Mouse (Mus musculus) testis, postnatal 10 days (tissue): ENCODE measurements at regions not wholly inside any gene's neighbourhood (a gene's known extent, or its start where the extent isn't known, plus 50 kb on each side); places are given as distances from the start of the nearest gene placed in this dataset.

Source experiments
- DNase-seq: peaks from one replicate; pipeline ENCODE4 v3.0.0; 2021; ENCODE audit warnings: low spot score

DNA sequence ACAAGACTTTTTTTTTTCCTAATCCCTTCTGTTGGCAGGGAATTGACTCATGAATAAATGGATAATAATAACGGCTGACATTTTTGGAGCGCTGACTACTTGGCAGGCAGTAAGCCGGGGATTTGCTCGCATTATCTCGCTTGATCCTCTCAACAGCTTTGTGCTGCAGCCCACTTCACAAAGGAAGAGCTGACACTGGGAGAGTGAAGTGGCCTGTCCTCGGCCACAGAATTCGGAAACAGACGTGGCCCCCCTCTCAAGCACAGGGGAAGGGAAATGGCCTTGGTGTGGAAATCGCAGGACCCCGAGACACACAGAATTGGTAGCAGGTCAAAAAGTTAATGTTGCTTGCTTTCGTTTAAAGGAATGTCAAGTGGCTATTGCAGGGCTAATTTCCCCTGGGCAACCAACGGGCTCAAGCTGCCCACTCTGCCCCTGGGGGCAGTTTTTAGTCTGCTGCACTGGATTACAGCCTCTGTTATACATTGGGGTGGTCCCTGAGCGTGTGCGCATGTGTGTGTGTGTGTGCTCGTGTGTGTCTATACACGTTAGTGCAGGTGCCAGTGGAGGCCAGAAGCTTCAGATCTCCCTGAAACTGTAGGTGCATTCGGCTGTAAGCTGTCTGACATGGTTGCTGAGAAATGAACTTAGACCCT, 483.1 kb downstream of the Plcl1 start:
- no peak for DNase-seq

DNA sequence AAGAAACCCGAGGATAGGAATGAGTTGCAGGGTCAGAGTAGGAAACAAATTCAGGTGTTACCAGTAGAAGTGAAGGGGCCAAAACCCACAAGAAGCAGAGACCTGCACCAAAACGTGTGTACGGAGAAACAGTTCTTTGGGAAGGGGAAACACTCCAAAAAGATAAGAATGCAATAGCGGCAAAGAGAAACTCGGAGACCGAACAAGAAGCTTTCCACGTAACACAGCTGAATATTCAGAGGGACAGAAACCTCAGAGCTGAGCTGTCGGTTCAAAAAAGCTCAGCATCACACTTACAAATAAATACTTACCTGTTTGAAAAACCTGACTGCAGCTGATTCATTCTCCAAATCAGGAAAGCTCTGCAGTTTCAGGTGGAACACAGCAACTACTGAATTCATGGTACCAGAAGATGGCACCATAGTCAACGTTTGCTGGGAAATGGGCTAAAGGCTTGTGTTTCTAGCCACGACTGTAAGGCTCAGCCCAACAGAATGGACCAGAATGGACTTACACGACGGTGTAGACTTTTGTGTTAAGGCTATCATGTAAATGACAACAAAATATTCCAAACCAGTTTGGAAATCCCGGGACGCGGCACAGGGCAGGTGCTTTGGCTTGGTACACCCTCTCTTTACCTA, 484.9 kb downstream of the Plcl1 start:
- DNase-seq, result no peak

DNA sequence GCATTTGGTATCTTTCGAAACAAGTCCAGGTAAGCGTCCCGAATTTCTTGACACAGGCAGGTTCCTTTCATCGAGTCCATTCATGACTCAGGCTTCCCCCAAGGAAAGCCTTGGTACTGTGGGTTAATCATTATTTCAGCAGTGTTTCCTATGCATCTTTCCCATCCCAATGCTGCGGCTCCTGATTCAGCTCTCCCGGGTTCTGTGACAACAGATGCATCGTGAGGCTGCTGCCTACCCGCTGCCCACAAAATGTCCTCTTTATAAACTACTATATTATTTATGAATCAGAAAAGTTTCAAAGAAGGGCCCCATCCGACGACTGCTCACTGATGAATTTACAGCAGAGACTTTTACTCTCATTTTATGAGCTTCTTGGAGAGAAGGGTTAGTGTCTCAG, 486.2 kb downstream of the Plcl1 start:
- no peak for DNase-seq

DNA sequence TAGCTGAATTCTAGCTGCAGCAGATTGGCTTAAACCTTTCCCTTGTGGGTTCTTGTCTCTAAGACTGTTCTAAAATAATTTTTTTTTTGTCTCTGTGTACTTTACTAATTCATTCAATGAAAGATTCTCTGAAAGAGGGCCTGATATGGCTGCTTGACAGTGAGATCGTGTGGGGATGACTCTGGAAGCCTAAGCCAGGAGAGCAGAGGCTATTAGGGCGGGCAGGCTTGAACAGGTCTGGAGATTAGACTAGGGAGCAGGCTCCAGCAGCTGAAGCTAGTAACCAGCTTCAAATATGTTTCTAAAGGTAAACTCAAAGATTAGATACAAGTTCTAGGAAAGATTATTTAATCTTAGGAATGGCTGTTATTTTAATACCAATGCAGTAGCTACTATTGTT, 491.9 kb downstream of the Plcl1 start:
- DNase-seq, result no peak

DNA sequence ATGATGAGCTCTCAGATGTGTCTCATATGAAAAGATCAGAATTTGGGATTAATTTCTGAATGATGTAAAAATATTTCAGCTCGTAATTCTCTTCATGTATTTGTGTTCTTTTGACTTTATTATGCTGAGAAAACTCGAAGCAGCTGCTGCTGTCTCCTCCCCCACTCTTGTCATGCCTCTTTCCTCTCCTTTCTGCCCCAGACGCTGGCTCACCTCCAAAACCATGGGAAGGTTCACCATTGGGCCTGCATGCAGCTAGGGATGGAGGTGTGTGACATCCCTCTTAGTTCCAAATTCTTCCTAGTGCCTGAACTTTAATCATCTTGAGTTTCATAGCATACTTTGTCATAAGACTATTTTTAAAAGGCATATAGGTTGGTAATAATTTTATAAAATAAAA, 492.3 kb downstream of the Plcl1 start:
- no peak for DNase-seq

DNA sequence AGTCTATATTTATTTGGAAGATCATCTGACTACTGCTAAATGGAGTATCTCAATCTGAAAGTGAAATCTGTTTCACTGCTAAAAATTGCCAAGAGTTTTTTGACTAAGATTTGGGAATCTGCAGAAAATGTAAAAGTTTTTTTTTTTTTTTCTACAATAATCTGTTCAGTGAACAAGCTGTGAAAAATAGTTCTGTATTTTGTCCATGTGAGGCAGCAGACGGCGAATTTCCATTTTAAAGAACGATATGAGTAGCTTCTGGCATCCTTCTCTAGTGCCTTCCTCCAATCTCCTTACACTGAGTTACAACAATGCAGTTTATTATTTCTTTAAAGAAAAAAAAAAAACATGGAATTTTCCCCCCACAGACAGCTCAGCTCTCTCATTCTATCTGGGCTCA, 494.3 kb downstream of the Plcl1 start:
- no peak for DNase-seq

DNA sequence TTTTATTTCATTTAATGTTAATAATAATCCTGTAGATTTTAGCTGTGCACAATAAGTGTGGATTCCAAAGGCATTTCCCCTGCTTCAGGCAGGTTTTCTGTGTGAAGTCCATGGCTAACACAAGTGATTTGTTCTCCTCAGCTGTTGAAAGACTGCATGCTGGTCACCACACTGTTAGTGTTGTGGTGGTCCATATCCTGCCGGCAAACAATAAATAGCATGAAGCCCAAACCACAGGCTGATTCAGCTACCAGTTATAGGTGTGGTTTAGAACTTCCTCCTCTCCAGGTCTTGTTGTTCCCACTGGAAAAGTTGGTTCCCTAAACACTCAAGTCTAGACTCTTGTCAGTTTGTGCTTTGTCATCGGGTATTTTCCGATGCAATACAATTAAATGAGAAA, 497.5 kb downstream of the Plcl1 start:
- no peak for DNase-seq

DNA sequence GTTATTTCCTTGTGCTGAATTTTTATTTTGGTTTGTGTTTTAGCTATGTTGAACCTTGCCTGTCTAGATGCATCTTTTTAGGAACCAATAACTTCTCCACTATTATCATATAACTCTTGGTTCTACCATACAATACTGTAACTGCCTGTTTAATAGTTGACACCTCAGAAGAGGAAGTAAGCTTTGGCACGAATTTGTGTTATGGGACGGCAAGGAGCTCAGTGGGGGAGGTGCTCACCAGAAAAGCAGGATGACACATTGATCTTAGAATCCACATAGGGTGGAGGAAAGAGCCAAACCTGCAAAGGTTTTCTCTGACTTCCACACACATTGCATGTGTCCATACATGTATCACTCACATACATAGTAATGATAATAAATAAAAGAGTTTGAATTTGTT, 498.9 kb downstream of the Plcl1 start:
- DNase-seq, result no peak

DNA sequence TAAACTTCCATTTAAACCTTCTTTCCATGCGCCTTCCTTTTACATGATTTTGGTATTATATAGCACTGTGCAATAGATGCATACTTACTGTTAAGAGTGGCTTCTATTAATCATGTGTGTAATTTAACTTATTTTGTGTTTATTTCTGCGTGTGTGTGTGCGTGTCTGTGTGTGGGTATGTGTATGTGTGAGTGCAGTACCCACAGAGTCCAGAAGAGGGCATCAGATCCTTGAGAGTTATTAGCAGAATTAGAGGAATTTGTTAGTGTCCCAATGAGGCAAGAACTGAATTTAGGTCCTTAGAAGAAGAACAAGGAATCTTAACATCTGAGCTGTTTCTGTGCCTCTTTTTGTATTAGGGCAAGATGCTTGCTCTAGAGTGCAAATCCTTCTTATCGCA, 499.5 kb downstream of the Plcl1 start:
- no peak for DNase-seq

DNA sequence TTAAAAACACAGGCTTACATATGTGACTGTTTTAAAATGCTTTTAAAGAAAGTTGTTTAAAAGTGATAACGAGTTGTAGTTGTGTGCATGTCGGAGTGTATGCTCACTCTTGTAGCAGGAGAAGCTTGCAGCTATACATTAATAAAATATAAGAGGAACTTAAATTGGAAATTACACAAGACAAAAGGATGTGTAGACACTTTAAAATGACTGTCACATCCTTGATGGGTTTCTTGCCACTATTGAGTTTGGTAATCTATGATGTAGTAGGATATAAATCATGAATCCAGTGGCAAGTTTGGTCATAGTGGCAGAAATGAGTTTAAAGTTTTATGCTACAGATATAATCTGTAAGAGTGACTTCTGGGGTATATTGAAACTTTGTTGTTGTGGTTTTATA, 504.3 kb downstream of the Plcl1 start:
- DNase-seq, result no peak

DNA sequence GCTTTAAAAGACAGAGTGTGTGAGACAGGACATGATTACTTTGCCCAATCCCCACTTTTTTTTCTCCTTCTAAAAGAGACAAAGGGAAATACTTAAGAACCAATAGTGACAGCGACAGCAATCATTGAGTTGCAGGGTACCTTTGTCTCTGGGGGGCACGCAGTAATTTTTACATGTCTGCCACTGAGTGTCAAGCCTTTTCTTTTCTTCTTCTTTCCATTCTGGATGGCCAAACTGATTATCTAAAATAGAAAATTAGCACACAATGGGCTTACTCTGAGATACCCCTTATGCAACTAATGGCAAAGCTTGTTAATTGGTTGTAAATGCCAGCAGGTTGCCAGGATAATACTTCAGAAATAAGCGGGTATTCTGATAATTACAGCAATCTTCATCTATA, 508.6 kb downstream of the Plcl1 start:
- DNase-seq, result no peak

DNA sequence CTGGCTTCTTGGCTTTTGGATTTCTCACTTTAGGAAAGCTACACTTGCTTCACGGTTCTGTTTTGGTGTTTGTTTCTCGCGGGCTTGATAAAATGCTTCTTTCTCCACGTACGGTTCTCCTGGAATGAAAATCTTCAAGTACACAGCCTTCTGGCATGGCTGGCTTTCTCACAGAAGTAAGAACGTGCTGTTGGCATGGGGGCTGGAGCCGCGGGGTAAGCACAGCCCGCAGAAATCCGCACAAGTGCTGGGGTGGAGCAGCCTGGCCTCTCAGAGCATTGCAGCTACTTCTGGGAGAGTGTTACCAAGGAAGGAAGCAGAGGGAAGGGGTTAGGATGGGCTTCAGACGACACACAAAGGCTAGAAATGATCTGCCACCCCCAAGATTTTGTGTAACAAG, 510.2 kb downstream of the Plcl1 start:
- DNase-seq, result no peak

DNA sequence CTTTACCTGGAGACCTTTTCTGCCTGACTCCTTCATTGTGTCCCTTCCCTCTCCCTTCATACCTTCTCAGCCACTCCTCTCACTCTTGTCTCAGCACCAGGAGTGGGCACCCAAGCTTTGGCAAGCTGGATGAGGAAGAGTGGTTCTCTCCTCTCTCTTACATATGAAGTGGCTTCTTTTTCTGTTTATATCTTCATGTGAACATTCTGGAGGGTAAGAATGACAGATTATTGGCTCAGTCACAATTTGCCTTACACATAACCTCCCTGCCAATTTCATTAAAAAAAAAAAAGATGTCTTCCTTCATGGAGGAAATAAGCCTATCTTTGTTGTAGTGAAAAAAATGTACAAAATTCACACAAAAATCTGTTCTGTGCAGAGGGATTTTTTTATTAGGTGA, 513.8 kb downstream of the Plcl1 start:
- no peak for DNase-seq

DNA sequence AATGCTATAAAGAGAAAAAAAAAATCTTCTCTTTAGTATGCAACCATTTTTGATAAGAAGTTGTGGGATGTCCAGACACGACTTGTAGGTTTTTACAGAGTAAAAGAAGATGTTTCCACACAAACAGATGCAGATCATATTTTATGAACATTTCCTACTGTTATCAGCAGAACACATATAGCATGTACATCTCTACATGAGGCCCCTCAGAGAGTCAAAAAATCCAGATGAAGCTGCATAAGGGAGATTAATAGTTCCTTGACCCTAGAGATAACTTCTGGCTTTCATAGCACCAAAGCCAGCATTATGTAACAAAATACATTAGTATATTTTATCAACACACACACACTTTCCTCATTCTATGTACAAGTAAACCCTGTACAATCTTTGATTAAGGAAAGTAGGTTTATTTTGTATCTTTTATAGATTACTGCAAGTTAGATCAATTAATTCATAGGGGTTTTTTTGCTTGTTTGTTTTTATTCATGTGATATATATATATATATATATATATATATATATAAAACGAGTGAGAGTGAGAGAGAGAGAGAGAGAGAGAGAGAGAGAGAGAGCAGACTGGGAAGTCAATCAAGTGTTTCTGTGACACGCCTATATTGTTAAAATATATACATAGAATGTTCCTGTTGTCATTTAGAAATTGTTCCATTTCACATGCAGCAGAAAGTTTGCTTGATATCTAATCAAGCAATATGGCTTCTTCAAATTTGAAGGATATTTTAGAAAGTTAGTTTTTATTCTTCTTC, 541.2 kb downstream of the Plcl1 start:
- DNase-seq, result no peak

DNA sequence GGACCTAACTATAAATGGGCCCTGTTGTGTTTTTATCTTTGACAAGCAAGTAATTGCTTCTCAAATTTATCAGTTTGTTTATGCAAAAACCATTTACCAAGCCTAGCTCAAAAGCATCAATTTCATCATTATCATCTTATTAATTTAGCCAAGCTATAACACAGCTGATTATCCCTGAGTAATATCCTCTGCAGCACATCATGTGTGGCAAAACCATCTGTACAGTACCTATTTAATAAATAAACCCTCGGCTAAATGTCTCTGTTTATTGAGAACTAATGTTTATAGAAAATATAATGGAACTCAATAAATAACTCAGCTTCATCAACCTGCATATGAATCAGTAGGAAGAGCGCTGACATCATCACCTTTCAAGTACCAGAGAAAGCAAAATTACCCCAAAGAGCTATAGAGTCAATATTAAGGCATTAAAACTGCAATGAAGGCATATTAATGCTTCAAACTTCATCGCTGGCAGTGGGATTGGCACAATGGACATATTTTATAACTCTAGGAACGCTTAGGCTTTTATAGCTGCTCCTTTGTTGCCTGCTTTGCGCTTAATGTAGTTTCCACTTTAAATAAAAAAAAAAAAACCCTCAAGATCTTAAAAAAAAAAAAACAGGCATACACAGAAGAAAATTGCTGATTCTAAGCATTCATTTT, 542.0 kb downstream of the Plcl1 start:
- no peak for DNase-seq

DNA sequence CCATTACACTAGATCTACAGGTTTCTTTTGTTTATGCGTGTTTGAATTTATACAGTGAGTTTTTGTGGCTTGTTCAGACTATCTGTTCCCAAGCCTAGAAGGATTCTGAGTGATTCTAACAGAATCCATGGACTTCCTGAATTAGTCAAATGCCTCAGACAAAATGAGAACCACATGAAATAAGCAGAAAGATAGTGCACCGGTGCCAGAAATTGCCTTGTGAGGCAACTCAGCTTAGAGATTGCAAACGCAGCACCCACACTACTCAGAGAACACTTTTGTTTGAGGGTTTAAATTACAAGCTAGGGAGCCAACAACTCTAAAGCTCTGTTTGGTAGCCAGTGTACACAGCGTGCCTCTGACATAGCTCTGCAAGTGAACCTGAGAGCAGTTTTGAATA, 543.9 kb downstream of the Plcl1 start:
- no peak for DNase-seq

DNA sequence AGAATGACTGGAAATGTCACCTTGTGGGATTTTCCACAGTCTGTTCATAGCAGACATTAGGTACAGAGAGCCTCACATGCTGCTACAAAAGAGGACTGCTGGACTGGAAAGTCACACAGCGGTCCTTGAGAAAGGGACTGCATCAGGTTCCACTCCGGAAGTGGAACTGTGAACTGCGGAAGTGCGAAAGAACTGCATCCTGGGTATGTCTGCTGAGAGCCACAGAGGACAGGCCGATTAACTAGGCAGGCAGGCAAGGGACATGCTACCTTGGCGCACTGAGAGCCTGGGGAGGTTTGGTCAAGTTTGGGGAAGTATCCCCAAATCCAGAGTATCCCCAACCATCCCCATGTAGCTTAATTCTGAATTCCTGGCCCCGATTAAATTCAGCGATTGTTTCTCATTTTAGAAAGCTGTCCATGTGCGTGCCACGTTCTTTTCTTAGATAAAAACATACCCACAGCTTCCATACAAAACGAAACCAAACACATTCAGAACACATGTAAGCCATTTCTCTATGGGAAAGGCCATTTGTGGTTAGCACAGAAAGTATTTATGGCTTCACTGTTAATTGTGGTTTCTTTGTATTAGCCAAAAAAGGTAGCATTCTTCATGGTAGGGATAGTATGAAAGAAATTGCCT, 552.2 kb downstream of the Plcl1 start:
- DNase-seq, result no peak

DNA sequence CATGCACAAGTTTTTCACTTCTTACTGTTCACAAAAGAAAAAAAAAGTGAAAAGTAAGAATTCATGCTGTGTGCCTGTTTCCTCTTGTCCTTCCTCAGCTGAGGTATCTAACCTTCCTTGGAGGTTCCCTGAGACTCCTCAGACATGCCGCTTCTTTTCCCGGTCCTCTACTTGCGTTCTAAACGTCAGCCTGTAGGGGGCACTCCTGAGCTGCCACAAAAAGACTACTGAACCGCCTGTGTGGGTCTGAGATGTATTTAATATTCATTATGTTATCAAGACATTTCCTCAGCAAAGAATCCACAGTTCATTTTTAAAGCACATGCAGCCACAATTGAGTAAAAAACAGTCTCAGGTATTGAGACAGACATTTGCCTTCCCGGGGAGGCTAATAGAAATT, 554.6 kb downstream of the Plcl1 start:
- peak; percentile 78 for DNase-seq

DNA sequence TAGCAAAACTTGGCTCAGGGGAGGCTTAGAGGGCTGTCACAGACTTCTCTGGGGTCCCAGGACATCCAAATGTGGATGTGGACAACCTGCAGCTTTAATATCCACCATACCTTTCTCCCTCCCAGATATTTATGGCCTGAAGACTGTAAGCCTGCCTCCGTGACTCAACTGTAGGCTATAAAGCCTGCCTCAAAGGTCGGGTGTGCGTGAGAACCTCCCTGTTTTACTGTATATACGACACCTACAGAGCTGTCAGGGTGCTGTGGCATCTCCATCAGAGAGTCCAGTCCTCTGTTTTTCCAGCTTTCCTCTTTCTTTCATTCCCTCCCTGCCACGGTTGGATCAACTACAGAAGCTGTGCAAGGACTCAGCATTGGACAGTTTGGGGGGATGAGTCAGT, 558.1 kb downstream of the Plcl1 start:
- no peak for DNase-seq

DNA sequence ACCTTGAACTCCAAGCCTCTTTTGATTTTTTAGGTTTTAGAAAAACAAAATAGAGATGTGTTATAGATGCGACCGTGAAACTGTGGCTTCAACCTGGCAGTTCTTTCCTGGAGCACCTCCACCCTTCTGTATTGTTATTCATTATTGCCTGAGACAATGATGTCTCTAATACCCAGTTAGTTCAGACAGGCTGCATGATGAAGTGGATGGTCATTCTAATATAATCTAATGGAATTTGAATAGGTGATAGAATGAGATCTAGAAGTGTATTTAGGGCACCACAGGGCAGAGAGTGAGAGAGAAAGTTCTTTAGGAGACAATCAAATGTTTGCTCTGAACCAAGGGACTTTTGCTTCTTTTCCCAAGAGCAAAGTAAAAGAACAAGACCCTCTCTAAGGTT, 560.6 kb downstream of the Plcl1 start:
- no peak for DNase-seq

DNA sequence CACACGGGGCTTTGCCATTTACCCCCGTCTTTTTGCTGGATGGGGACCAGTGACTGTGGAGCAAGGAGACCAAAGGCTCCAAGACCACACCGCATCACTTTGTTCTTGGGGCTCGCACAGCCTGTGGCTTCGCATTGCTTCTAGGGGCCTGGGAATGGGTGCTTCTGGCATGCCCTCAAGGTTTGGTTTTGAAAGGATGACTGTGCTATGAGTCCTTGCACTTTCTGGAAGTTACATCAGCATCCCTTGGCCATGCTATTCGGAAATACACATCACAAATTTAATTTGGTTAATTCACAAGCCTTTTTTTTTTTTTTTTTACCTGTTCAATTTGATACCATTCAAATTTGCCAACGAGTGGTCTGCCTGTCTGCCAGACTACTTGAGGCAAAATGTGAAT, 562.1 kb downstream of the Plcl1 start:
- DNase-seq, result no peak

DNA sequence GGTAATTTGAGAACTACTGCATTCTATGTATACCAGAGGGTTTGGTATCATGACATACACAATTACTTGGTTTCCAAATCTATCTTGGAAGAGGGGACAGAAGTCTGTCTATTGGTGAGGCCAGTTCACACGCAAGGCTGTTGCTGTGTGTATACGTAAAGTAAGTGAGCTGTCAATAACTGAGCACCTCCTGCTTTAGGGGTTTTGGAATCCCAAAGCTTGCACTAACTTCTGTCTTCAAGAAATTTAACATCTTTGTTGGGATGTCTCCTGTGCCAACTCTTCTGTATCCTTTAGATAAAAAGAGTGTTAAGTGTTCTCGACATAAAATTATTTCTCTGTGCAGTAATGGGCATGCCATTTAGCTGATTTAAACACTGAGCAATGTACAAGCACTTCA, 572.1 kb downstream of the Plcl1 start:
- DNase-seq, result no peak
